Mouse (Mus musculus): Measurements from ENCODE around the gene Fam155a. TPM values are rescaled to one million over a fixed set of nuclear protein-coding genes. Genes with fewer than 3 reads are reported as not detected.

Fam155a gene
- polyA plus RNA-seq, 1 experiment: not detected

- no peaks in the 10 kb centered on the region for H3K27me3 ChIP-seq (ENCODE audit: control insufficient read depth, insufficient read depth, insufficient read length)
- no peak overlapping the region for H3K4me3 ChIP-seq
- H3ac ChIP-seq (ENCODE audit: control insufficient read depth, insufficient read length): no peak overlapping the region
- H3K36me3 ChIP-seq (ENCODE audit: control insufficient read depth, insufficient read depth): no peaks in the 10 kb centered on the region
- no peak overlapping the region for H3K4me2 ChIP-seq (ENCODE audit: low read depth)
- no peaks in the 10 kb centered on the region for H3K79me2 ChIP-seq (ENCODE audit: control insufficient read depth, insufficient read depth)
- TF ChIP-seq MAX (IDR thresholded peaks at IDR 0.05; ENCODE audit: low read depth) (no peak), TCF3 (IDR thresholded peaks at IDR 0.05; ENCODE audit: insufficient read length, low read depth) (no peak), SRF (IDR thresholded peaks at IDR 0.05; ENCODE audit: control insufficient read depth, insufficient read length, low read depth) (no peak), TCF12 (IDR thresholded peaks at IDR 0.05; ENCODE audit: insufficient read depth, poor library complexity, severe bottlenecking) (no peak)
Observed at GRCm38 (mm10) chr8:9778148-9778547, 7.2 kb upstream of the Fam155a start.

GRCm38 (mm10) chr8:9776818-9777217, 5.9 kb upstream of the Fam155a start:
- Histone ChIP-seq H3K27me3 (ENCODE audit: control insufficient read depth, insufficient read depth, insufficient read length) (no peaks in the 10 kb centered on the region), H3K4me2 (ENCODE audit: low read depth) (no peak overlapping the region), H3K36me3 (ENCODE audit: control insufficient read depth, insufficient read depth) (no peaks in the 10 kb centered on the region), H3K4me3 (no peak overlapping the region), H3K79me2 (ENCODE audit: control insufficient read depth, insufficient read depth) (no peaks in the 10 kb centered on the region), H3ac (ENCODE audit: control insufficient read depth, insufficient read length) (no peak overlapping the region)
- TF ChIP-seq E2F4 (IDR thresholded peaks at IDR 0.05; ENCODE audit: insufficient read depth) (no peak), MAX (IDR thresholded peaks at IDR 0.05; ENCODE audit: low read depth) (no peak), POLR2AphosphoS2 (IDR thresholded peaks at IDR 0.05; ENCODE audit: insufficient read length, low read depth) (no peak), SRF (IDR thresholded peaks at IDR 0.05; ENCODE audit: control insufficient read depth, insufficient read length, low read depth) (no peak), TCF12 (IDR thresholded peaks at IDR 0.05; ENCODE audit: insufficient read depth, poor library complexity, severe bottlenecking) (no peak), MYOD1 (IDR thresholded peaks at IDR 0.05; ENCODE audit: control insufficient read depth in 1 of 3, insufficient read length in 2 of 3, low read depth in 2 of 3) (no peak), CEBPB (IDR thresholded peaks at IDR 0.05; ENCODE audit: insufficient read depth, poor library complexity, severe bottlenecking) (no peak), TCF3 (IDR thresholded peaks at IDR 0.05; ENCODE audit: insufficient read length, low read depth) (no peak), POLR2A (IDR thresholded peaks at IDR 0.05; ENCODE audit: insufficient read length, low read depth) (no peak), REST (IDR thresholded peaks at IDR 0.05; ENCODE audit: insufficient read depth, insufficient read length) (no peak), MYOG (IDR thresholded peaks at IDR 0.05; ENCODE audit: control insufficient read depth in 1 of 3, insufficient read depth in 1 of 3, insufficient read length in 2 of 3, low read depth in 2 of 3) (no peak), USF1 (IDR thresholded peaks at IDR 0.05; ENCODE audit: low read depth) (no peak)

- Histone ChIP-seq H3K79me2 (ENCODE audit: control insufficient read depth, insufficient read depth) (no peaks in the 10 kb centered on the region), H3K27me3 (ENCODE audit: control insufficient read depth, insufficient read depth, insufficient read length) (peaks cover 6% of the 10 kb centered on the region), H3K36me3 (ENCODE audit: control insufficient read depth, insufficient read depth) (no peaks in the 10 kb centered on the region), H3ac (ENCODE audit: control insufficient read depth, insufficient read length) (no peak overlapping the region), H3K4me2 (ENCODE audit: low read depth) (no peak overlapping the region), H3K4me3 (no peak overlapping the region)
- no peak for TF ChIP-seq E2F4 (IDR thresholded peaks at IDR 0.05; ENCODE audit: insufficient read depth)
Observed at GRCm38 (mm10) chr8:9772519-9772840, 1.5 kb upstream of the Fam155a start.

GRCm38 (mm10) chr8:9771606-9772518, 901 bp upstream of the Fam155a start:
- no peak overlapping the region for H3K4me2 ChIP-seq (ENCODE audit: low read depth)
- no peaks in the 10 kb centered on the region for H3K79me2 ChIP-seq (ENCODE audit: control insufficient read depth, insufficient read depth)
- TF ChIP-seq SRF (IDR thresholded peaks at IDR 0.05; ENCODE audit: control insufficient read depth, insufficient read length, low read depth) (no peak), MAX (IDR thresholded peaks at IDR 0.05; ENCODE audit: low read depth) (no peak), TCF3 (IDR thresholded peaks at IDR 0.05; ENCODE audit: insufficient read length, low read depth) (no peak), E2F4 (IDR thresholded peaks at IDR 0.05; ENCODE audit: insufficient read depth) (no peak), POLR2A (IDR thresholded peaks at IDR 0.05; ENCODE audit: insufficient read length, low read depth) (no peak), TCF12 (IDR thresholded peaks at IDR 0.05; ENCODE audit: insufficient read depth, poor library complexity, severe bottlenecking) (no peak), MYOG (IDR thresholded peaks at IDR 0.05; ENCODE audit: control insufficient read depth in 1 of 3, insufficient read depth in 1 of 3, insufficient read length in 2 of 3, low read depth in 2 of 3) (no peak), MYOD1 (IDR thresholded peaks at IDR 0.05; ENCODE audit: control insufficient read depth in 1 of 3, insufficient read length in 2 of 3, low read depth in 2 of 3) (no peak), REST (IDR thresholded peaks at IDR 0.05; ENCODE audit: insufficient read depth, insufficient read length) (no peak), CEBPB (IDR thresholded peaks at IDR 0.05; ENCODE audit: insufficient read depth, poor library complexity, severe bottlenecking) (no peak), POLR2AphosphoS2 (IDR thresholded peaks at IDR 0.05; ENCODE audit: insufficient read length, low read depth) (no peak), USF1 (IDR thresholded peaks at IDR 0.05; ENCODE audit: low read depth) (no peak)
- no peaks in the 10 kb centered on the region for H3K36me3 ChIP-seq (ENCODE audit: control insufficient read depth, insufficient read depth)
- H3K4me3 ChIP-seq: no peak overlapping the region
- H3K27me3 ChIP-seq (ENCODE audit: control insufficient read depth, insufficient read depth, insufficient read length): peaks cover 6% of the 10 kb centered on the region
- no peak overlapping the region for H3ac ChIP-seq (ENCODE audit: control insufficient read depth, insufficient read length)

GRCm38 (mm10) chr8:9770261-9770998, 531 bp downstream of the Fam155a start:
- TF ChIP-seq TCF12 (IDR thresholded peaks at IDR 0.05; ENCODE audit: insufficient read depth, poor library complexity, severe bottlenecking): no peak
- no peak for TF ChIP-seq USF1 (IDR thresholded peaks at IDR 0.05; ENCODE audit: low read depth)
- TF ChIP-seq POLR2A (IDR thresholded peaks at IDR 0.05; ENCODE audit: insufficient read length, low read depth): no peak
- TF ChIP-seq TCF3 (IDR thresholded peaks at IDR 0.05; ENCODE audit: insufficient read length, low read depth): no peak
- TF ChIP-seq SRF (IDR thresholded peaks at IDR 0.05; ENCODE audit: control insufficient read depth, insufficient read length, low read depth): no peak
- no peak for TF ChIP-seq REST (IDR thresholded peaks at IDR 0.05; ENCODE audit: insufficient read depth, insufficient read length)
- no peak for TF ChIP-seq POLR2AphosphoS2 (IDR thresholded peaks at IDR 0.05; ENCODE audit: insufficient read length, low read depth)
- no peak for TF ChIP-seq CEBPB (IDR thresholded peaks at IDR 0.05; ENCODE audit: insufficient read depth, poor library complexity, severe bottlenecking)
- no peak for TF ChIP-seq MYOD1 (IDR thresholded peaks at IDR 0.05; ENCODE audit: control insufficient read depth in 1 of 3, insufficient read length in 2 of 3, low read depth in 2 of 3)
- TF ChIP-seq MAX (IDR thresholded peaks at IDR 0.05; ENCODE audit: low read depth): no peak
- TF ChIP-seq E2F4 (IDR thresholded peaks at IDR 0.05; ENCODE audit: insufficient read depth): no peak
- no peak for TF ChIP-seq MYOG (IDR thresholded peaks at IDR 0.05; ENCODE audit: control insufficient read depth in 1 of 3, insufficient read depth in 1 of 3, insufficient read length in 2 of 3, low read depth in 2 of 3)
- peaks cover 6% of the 10 kb centered on the region for H3K27me3 ChIP-seq (ENCODE audit: control insufficient read depth, insufficient read depth, insufficient read length)
- H3ac ChIP-seq (ENCODE audit: control insufficient read depth, insufficient read length): no peak overlapping the region
- no peak overlapping the region for H3K4me2 ChIP-seq (ENCODE audit: low read depth)
- no peaks in the 10 kb centered on the region for H3K36me3 ChIP-seq (ENCODE audit: control insufficient read depth, insufficient read depth)
- H3K4me3 ChIP-seq: no peak overlapping the region
- no peaks in the 10 kb centered on the region for H3K79me2 ChIP-seq (ENCODE audit: control insufficient read depth, insufficient read depth)

Data from myocyte (in vitro differentiated cells).